Mouse (Mus musculus) embryonic fibroblast, embryonic 13.5 days (primary cell): ENCODE measurements around the gene Gast.
A peak's percentile ranks its signal among the peaks of the same experiment; 100 is the strongest.

Experiments
- CTCF ChIP-seq: IDR thresholded peaks from 2 replicates; pipeline ENCODE4 v1.5.1; 2011; ENCODE audit warnings: mild to moderate bottlenecking, control low read depth, low read length, moderate library complexity, borderline replicate concordance; ENCODE audit not compliant: insufficient read depth
- POLR2A ChIP-seq: IDR thresholded peaks from 2 replicates; pipeline ENCODE4 v1.6.1; 2011; ENCODE audit warnings: low read depth, mild to moderate bottlenecking, control low read depth, low read length, moderate library complexity

DNA sequence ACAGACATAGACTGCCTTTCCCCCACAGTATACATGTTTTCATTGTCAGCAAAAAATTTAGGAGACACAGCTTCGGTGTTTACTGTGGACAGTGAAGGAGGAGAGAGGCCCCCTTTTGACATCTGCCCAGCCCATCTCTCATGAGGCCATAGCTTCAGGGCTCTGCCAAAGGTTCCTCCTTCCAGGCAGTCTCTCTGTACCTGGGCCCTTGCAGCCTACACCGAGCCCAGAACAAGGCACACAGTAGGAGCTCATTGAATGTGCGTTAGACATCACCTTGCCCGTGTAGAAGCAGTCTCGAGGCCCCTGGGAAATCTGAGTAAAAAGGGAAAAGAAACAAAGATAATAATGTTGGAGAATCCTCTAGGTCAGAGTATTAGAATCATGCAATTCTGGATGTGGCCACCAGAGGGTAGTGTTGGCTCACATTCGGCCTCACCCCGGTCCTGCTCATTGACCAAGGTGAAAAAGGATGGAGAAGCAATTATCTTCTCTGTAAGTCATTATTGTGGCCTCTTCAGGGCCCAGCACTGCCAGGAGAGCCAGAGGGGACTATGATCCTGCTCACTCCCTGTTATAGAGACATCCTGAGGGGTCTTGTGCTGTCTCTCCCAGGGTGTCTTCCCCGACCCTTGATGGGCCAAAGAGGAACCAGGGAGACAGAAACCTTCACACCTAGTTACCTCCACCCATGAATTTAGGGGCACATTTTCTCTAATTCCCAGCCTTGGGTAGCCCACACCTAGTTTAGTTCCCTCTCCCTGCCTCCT, 28.2 kb downstream of the Gast start:
- peak; percentile 70; the same call in 1 of the 2 replicates for TF ChIP-seq CTCF
- no peak for TF ChIP-seq POLR2A
